Mouse (Mus musculus): ENCODE data around the gene Kdm4a. TPM values are rescaled to one million over a fixed set of nuclear protein-coding genes. Genes with fewer than 3 reads are reported as not detected.

The Kdm4a gene
- polyA plus RNA-seq, 1 experiment from 2014 or later = 35.3 TPM

DNA sequence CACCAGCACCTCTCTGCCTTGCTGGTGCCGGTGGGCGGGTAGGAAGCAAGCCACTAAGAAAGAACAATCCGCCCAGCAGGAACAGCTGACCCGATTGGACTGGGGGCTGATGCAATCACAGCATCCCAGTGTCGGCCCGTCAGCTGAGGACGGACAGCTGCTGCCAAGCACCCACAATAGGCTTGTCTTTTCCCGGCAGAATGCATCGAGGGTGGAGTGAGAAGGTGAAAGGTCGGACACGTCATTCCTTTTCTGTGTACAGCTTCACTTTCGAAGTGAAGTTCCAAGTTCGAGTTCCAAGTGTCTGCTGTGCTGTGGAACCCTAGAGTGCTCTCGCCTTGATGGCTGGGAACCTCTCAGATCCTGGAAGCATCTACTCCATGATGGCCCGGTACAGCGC, 42.0 kb downstream of the Kdm4a start:
- 88% methylated on average over 16 of the region's 16 CpGs for WGBS
- H3K36me3 ChIP-seq = peaks cover 65% of the 10 kb centered on the region
- H3K27ac ChIP-seq (replicated peaks) = no peak overlapping the region
- H3K4me3 ChIP-seq (replicated peaks) = no peak overlapping the region
- ATAC-seq (ENCODE audit: insufficient number of reproducible peaks, low FRiP score, low TSS enrichment, low read depth) = no peak
- H3K9me3 ChIP-seq (replicated peaks) = no peaks in the 10 kb centered on the region
- H3K4me2 ChIP-seq (replicated peaks) = no peak overlapping the region
- no peak overlapping the region for H3K9ac ChIP-seq
- H3K4me1 ChIP-seq = peaks cover 20% of the 10 kb centered on the region
- no peaks in the 10 kb centered on the region for H3K27me3 ChIP-seq

GRCm38 (mm10) chr4:118137311-118137710, 42.5 kb downstream of the Kdm4a start:
- no peak overlapping the region for H3K9ac ChIP-seq
- no peaks in the 10 kb centered on the region for H3K9me3 ChIP-seq (replicated peaks)
- ATAC-seq (ENCODE audit: insufficient number of reproducible peaks, low FRiP score, low TSS enrichment, low read depth) = no peak
- peaks cover 59% of the 10 kb centered on the region for H3K36me3 ChIP-seq
- H3K27ac ChIP-seq (replicated peaks) = no peak overlapping the region
- no peak overlapping the region for H3K4me2 ChIP-seq (replicated peaks)
- H3K4me3 ChIP-seq (replicated peaks) = no peak overlapping the region
- peaks cover 21% of the 10 kb centered on the region for H3K4me1 ChIP-seq
- H3K27me3 ChIP-seq = no peaks in the 10 kb centered on the region
- 96% methylated on average over 10 of the region's 10 CpGs for WGBS

GRCm38 (mm10) chr4:118135414-118135813, 44.4 kb downstream of the Kdm4a start:
- peaks cover 21% of the 10 kb centered on the region for H3K4me1 ChIP-seq
- WGBS = 69% methylated on average over 1 of the region's 1 CpGs
- H3K27ac ChIP-seq (replicated peaks) = peak overlapping the region; percentile 81
- H3K9ac ChIP-seq = peak overlapping the region; percentile 76; the same call in 1 of the 2 replicates
- H3K4me3 ChIP-seq (replicated peaks) = peak overlapping the region; percentile 96
- peak overlapping the region; percentile 83 for H3K4me2 ChIP-seq (replicated peaks)
- no peaks in the 10 kb centered on the region for H3K27me3 ChIP-seq
- peaks cover 43% of the 10 kb centered on the region for H3K36me3 ChIP-seq
- no peak for ATAC-seq (ENCODE audit: insufficient number of reproducible peaks, low FRiP score, low TSS enrichment, low read depth)
- H3K9me3 ChIP-seq (replicated peaks) = no peaks in the 10 kb centered on the region

DNA sequence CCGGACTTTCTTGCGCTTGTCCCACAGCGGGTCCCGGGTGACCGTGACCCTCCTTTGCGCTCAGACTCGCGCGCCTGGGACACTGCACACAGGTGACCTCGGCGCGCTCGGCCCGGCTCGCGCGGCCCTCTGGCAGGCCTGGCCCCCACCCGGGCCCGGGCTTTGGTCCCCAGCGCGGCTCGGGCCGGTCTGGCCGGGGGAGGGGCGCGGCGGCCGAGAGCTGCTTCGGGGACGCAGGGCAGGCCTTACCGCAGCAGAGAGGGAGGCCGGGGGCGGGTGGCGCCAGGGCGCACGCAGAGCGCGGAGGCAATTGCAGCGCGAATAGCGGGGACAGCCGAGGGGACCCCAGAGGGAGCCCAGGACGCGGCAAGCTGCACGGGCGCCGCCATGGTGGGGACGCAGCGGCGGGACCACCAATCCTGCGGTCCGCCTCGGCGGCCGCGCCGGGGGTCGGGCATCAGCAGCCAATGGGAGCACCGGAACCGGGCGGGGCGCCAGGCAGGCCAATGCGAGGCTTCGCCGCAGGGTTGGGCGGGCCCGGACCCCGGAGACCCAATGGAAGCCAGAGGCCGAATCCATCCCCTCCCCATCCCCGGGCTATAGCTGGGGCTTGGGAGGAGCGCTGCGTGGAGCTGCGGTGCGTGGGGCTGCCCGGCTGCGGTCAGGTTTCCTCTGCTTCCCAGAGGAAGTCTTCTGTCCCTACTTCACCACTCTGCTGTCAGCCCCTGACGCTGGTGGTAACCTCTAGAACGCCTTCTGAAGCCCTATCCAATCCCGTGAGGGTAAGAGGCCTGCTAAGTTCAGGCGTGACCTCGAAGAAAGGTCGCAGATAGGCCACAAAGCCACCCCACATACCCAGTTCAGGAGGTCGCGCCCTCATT, 45.1 kb downstream of the Kdm4a start, which contains the start of gene St3gal3:
St3gal3 (minus strand) TSS at position 430 of the 881 bp plus-strand sequence.
- Histone ChIP-seq H3K9ac (peak within 1 kb of the TSS; percentile 76), H3K27me3 (no peaks in the 10 kb centered on the region), H3K27ac (replicated peaks) (peak within 1 kb of the TSS; percentile 81), H3K4me1 (peaks cover 21% of the 10 kb centered on the region), H3K9me3 (replicated peaks) (no peaks in the 10 kb centered on the region), H3K36me3 (peaks cover 37% of the 10 kb centered on the region), H3K4me2 (replicated peaks) (peak within 1 kb of the TSS; percentile 83), H3K4me3 (replicated peaks) (peak within 1 kb of the TSS; percentile 96)
- peak; percentile 98 for ATAC-seq (ENCODE audit: insufficient number of reproducible peaks, low FRiP score, low TSS enrichment, low read depth)
- WGBS = under 1% methylated on average over 80 of the region's 84 CpGs

DNA sequence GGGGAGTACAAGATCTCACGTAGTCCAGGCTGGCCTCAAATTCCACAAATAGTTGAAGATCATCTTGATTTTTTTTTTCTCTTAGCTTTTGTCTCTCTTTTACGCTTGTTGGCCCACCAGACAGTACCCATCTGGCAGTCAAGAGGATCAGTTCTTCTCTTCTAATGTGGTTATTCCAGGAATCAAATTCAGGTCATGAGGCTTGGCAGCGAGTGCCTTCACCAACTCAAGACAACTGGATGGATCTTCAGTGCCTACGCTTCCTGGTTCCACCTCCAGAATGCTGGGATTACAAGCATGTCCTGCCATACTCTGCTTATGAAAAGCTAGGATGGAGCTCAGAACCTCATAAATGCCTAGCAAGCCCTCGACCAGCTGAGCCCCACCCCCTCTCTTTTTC, 48.5 kb downstream of the Kdm4a start:
- Histone ChIP-seq H3K4me3 (replicated peaks) (no peak overlapping the region), H3K9me3 (replicated peaks) (no peaks in the 10 kb centered on the region), H3K27ac (replicated peaks) (no peak overlapping the region), H3K9ac (no peak overlapping the region), H3K36me3 (peaks cover 6% of the 10 kb centered on the region), H3K4me2 (replicated peaks) (no peak overlapping the region), H3K4me1 (peaks cover 18% of the 10 kb centered on the region), H3K27me3 (no peaks in the 10 kb centered on the region)
- ATAC-seq (ENCODE audit: insufficient number of reproducible peaks, low FRiP score, low TSS enrichment, low read depth) = no peak
- WGBS = 75% methylated on average over 5 of the region's 5 CpGs

DNA sequence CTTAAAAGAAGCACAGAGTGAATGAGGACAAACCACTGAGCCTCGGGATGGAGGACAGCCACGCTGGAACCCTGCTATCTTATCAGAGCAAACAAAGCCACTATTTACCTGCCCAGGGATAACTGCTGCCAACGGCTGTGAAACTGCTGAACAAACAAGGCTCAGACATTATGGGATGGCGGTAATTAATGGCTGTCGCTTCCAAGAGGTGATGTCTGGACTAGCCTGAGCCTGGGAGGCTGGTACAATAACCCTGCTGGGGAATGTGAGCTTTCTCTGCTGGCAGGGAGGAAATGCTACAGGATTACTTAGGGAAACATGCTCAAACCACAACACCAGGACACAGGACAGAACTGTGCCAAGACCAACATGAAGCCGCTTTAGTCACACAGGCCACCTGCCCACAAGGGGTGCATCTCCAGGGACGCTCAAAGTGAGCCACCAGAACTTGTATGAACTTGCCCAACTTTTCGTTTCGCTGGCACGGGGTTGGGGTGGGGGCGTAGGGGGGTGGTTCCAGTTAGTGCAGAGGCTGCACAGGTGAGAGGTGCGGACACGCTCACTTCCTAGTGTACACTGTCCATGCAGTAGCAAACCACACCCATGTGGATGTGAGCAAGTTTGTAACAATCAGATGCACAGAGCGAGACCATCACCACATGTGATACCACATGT, 56.7 kb downstream of the Kdm4a start:
- Histone ChIP-seq H3K9ac (no peak overlapping the region), H3K4me3 (replicated peaks) (no peak overlapping the region), H3K4me1 (peaks cover 11% of the 10 kb centered on the region), H3K27ac (replicated peaks) (peak overlapping the region; percentile 51), H3K9me3 (replicated peaks) (no peaks in the 10 kb centered on the region), H3K36me3 (no peaks in the 10 kb centered on the region), H3K27me3 (no peaks in the 10 kb centered on the region), H3K4me2 (replicated peaks) (no peak overlapping the region)
- 66% methylated on average over 14 of the region's 14 CpGs for whole genome bisulfite sequencing
- peak; percentile 61 for ATAC-seq (ENCODE audit: insufficient number of reproducible peaks, low FRiP score, low TSS enrichment, low read depth)

DNA sequence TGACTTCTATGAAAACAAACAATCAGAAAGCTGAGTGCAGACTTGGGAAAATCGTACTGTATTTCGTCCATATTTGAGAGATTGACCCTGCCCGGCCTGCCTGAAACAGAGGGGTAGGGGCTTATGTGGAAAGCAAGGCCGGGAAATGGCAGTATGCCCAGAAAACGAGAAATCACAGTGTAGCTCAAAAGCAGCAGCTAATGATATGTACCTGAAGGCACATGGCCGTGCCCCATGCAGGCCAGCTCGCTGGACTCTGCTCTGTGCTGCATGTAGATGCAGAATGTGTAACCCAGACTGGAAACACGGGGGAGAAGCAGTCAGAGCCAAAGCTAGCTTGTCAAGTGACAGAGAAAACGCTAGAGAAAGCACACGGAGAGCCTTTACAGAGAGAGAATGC, 57.8 kb downstream of the Kdm4a start:
- ATAC-seq (ENCODE audit: insufficient number of reproducible peaks, low FRiP score, low TSS enrichment, low read depth) = no peak
- H3K9me3 ChIP-seq (replicated peaks) = no peaks in the 10 kb centered on the region

DNA sequence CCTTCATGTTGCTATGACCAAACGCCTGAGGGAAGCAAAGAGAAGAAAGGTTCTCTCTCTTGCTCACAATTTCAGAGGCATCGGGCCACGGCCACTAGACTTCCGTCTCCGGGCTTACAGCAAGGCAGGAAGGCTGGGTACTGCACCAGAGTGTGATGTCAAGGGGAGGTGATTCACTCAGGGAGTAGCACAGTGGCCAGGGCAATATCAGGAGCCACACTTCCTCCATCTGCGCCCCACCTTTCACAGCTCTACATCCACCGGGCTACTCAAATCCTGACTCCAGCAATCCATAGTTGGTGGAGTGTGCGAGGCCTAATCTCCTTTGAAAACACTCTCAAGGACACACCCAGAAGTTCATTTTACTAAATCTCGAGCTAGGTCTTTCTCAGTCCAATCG, 62.3 kb downstream of the Kdm4a start:
- H3K4me1 ChIP-seq = peaks cover 3% of the 10 kb centered on the region; the same call in 1 of the 2 replicates
- no peak for ATAC-seq (ENCODE audit: insufficient number of reproducible peaks, low FRiP score, low TSS enrichment, low read depth)
- no peak overlapping the region for H3K4me3 ChIP-seq (replicated peaks)
- no peaks in the 10 kb centered on the region for H3K9me3 ChIP-seq (replicated peaks)
- no peaks in the 10 kb centered on the region for H3K27me3 ChIP-seq
- no peak overlapping the region for H3K27ac ChIP-seq (replicated peaks)
- no peak overlapping the region for H3K9ac ChIP-seq
- H3K36me3 ChIP-seq = no peaks in the 10 kb centered on the region
- no peak overlapping the region for H3K4me2 ChIP-seq (replicated peaks)
- 92% methylated on average over 10 of the region's 10 CpGs for WGBS

More for the DNA sequence above, 57.8 kb downstream of the Kdm4a start:
- H3K27ac ChIP-seq (replicated peaks) = peak overlapping the region; percentile 44; the same call in 1 of the 2 replicates
- no peak overlapping the region for H3K9ac ChIP-seq
- H3K36me3 ChIP-seq = no peaks in the 10 kb centered on the region
- H3K4me3 ChIP-seq (replicated peaks) = no peak overlapping the region
- H3K4me2 ChIP-seq (replicated peaks) = no peak overlapping the region
- peaks cover 11% of the 10 kb centered on the region for H3K4me1 ChIP-seq
- no peaks in the 10 kb centered on the region for H3K27me3 ChIP-seq
- WGBS = 68% methylated on average over 10 of the region's 10 CpGs

DNA sequence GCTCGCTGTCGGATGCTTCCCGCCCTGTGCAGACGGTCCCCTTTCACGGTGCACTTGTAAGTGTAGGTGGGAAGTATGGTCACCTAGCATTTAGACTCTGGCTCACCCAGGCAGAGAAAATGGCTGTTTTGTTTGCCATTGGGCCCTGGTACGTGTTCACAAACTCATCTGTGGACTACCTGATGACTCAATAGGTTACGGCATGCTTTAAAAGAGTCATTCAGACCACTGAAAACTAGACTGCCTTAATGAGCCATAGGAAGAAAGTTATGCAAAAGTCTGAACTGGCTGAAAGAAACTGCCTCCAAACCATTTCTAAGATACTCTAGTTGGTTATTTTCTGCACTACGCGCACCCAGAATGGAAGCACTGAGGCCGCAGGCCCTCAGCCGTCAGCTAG, 63.7 kb downstream of the Kdm4a start:
- no peaks in the 10 kb centered on the region for H3K9me3 ChIP-seq (replicated peaks)
- no peak for ATAC-seq (ENCODE audit: insufficient number of reproducible peaks, low FRiP score, low TSS enrichment, low read depth)
- WGBS = 92% methylated on average over 11 of the region's 11 CpGs
- no peak overlapping the region for H3K27ac ChIP-seq (replicated peaks)
- H3K4me1 ChIP-seq = no peaks in the 10 kb centered on the region
- H3K4me3 ChIP-seq (replicated peaks) = no peak overlapping the region
- no peak overlapping the region for H3K9ac ChIP-seq
- H3K27me3 ChIP-seq = no peaks in the 10 kb centered on the region
- H3K36me3 ChIP-seq = 0 out of 2 replicates have a peak, but pooled peaks cover 3% of the 10 kb centered on the region
- no peak overlapping the region for H3K4me2 ChIP-seq (replicated peaks)

DNA sequence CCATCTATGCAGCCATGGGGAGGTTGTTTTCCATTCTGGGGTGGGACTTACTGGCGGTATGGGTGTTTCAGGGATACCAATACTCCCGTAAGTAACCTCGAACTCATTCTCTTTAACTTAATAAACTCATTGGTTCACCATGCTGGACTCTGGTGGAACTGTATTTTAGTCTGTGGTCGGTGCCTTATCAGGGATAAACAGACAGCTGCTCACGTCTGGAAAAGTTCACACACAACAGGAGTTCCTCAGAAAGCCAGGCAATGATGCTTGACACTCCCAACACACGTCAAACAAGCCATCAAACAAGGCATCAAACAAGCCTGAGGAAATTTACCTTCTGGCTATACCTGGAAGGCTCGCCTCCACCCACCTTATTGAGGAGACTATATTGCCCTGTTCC, 64.7 kb downstream of the Kdm4a start:
- Histone ChIP-seq H3K4me1 (no peaks in the 10 kb centered on the region), H3K27ac (replicated peaks) (no peak overlapping the region), H3K4me3 (replicated peaks) (no peak overlapping the region), H3K27me3 (no peaks in the 10 kb centered on the region), H3K9me3 (replicated peaks) (no peaks in the 10 kb centered on the region), H3K36me3 (0 out of 2 replicates have a peak, but pooled peaks cover 3% of the 10 kb centered on the region), H3K9ac (no peak overlapping the region), H3K4me2 (replicated peaks) (no peak overlapping the region)
- WGBS = 84% methylated on average over 7 of the region's 7 CpGs
- no peak for ATAC-seq (ENCODE audit: insufficient number of reproducible peaks, low FRiP score, low TSS enrichment, low read depth)

DNA sequence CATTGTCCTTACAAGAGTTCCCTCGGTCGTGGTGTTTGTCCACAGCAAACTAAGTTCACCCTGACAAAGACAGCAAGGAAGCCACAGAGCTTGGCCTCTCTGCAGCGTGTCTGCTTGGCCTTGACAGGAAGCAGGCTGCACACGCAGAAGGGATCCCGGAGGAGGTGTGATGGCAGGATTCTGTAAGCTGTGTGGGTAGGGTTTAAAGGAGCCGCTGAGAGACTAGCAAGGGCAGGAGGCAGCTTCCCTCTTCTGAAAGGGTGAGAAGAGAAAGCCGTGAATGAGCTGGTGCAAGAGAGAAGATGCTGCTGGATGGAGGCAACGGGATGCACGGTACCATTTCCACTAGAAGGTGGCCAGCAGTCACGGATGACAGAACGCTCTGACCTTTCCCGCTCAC, 67.2 kb downstream of the Kdm4a start:
- H3K4me3 ChIP-seq (replicated peaks) = no peak overlapping the region
- no peaks in the 10 kb centered on the region for H3K9me3 ChIP-seq (replicated peaks)
- no peaks in the 10 kb centered on the region for H3K27me3 ChIP-seq
- peaks cover 4% of the 10 kb centered on the region; the same call in 1 of the 2 replicates for H3K4me1 ChIP-seq
- no peak for ATAC-seq (ENCODE audit: insufficient number of reproducible peaks, low FRiP score, low TSS enrichment, low read depth)
- H3K9ac ChIP-seq = no peak overlapping the region
- peaks cover 9% of the 10 kb centered on the region for H3K36me3 ChIP-seq
- no peak overlapping the region for H3K4me2 ChIP-seq (replicated peaks)
- WGBS = 78% methylated on average over 12 of the region's 12 CpGs
- H3K27ac ChIP-seq (replicated peaks) = no peak overlapping the region
